Mouse (Mus musculus) neural tube, embryonic 15.5 days (tissue): ENCODE results near the gene Capn11. TPM values are rescaled to one million over a fixed set of nuclear protein-coding genes. Genes with fewer than 3 reads are reported as not detected.
A peak's percentile ranks its signal among the peaks of the same experiment; 100 is the strongest.

Experiments used
- ATAC-seq: fragments of 200-750 bp; cut with Nextera tagmentation; 2 replicates; pipeline ENCODE4 v1.8.0; 2017; ENCODE audit warnings: mild to moderate bottlenecking, moderate TSS enrichment, moderate library complexity; ENCODE audit not compliant: low FRiP score
- H3K27ac ChIP-seq: fragments of 300-500 bp; sonication (generic); replicated peaks from 2 replicates; pipeline ENCODE4 v1.5.1; 2015; ENCODE audit warnings: mild to moderate bottlenecking, inconsistent platforms
- H3K27me3 ChIP-seq: fragments of 300-500 bp; sonication (generic); replicated peaks from 2 replicates; pipeline ENCODE4 v1.6.1; 2015; ENCODE audit warnings: inconsistent platforms
- H3K36me3 ChIP-seq: fragments of 300-500 bp; sonication (generic); 2 replicates; pipeline ENCODE4 v1.6.1; 2015; ENCODE audit warnings: inconsistent platforms
- H3K4me1 ChIP-seq: fragments of 300-500 bp; sonication (generic); 2 replicates; pipeline ENCODE4 v1.6.1; 2015; ENCODE audit warnings: inconsistent platforms
- H3K4me2 ChIP-seq: fragments of 300-500 bp; sonication (generic); 2 replicates; pipeline ENCODE4 v1.6.1; 2015; ENCODE audit warnings: inconsistent platforms, mild to moderate bottlenecking, moderate library complexity
- H3K4me3 ChIP-seq: fragments of 300-500 bp; sonication (generic); replicated peaks from 2 replicates; pipeline ENCODE4 v1.5.1; 2015; ENCODE audit warnings: mild to moderate bottlenecking, inconsistent platforms
- H3K9ac ChIP-seq: fragments of 300-500 bp; sonication (generic); replicated peaks from 2 replicates; pipeline ENCODE4 v1.6.1; 2015; ENCODE audit warnings: mild to moderate bottlenecking, inconsistent platforms
- H3K9me3 ChIP-seq: fragments of 300-500 bp; sonication (generic); replicated peaks from 2 replicates; pipeline ENCODE4 v1.6.1; 2016; ENCODE audit warnings: inconsistent platforms
- WGBS: fragments of 180-500 bp; shearing (Covaris S2); methylation state at CpG from one replicate; pipeline ENCODE4 v1.1.7; 2015; ENCODE audit warnings: mixed read lengths; 5-methylcytosine and 5-hydroxymethylcytosine counted together
- polyA plus RNA-seq: library from polyadenylated mRNA; unstranded; fragments of >200 nt; fragmentation: Nextera tagmentation; extraction: Ambion mirVana; gene quantifications from 2 replicates; pipeline ENCODE4 v1.2.1, GENCODE M21; 2015

The Capn11 gene
- polyA plus RNA-seq, 1 experiment from 2014 or later = 1.2 TPM

- no peak overlapping the region for H3K4me3 ChIP-seq
- H3K36me3 ChIP-seq = no peaks in the 10 kb centered on the region
- H3K4me1 ChIP-seq = no peaks in the 10 kb centered on the region
- WGBS = 78% methylated on average over 15 of the region's 15 CpGs
- no peak overlapping the region for H3K9ac ChIP-seq
- H3K27ac ChIP-seq = no peak overlapping the region
- H3K27me3 ChIP-seq = peaks cover 2% of the 10 kb centered on the region
- ATAC-seq = no peak
- H3K9me3 ChIP-seq = no peaks in the 10 kb centered on the region
- no peak overlapping the region for H3K4me2 ChIP-seq
Observed at GRCm38 (mm10) chr17:45606992-45607879, 51.9 kb downstream of the Capn11 start.

GRCm38 (mm10) chr17:45602984-45603383, 56.1 kb downstream of the Capn11 start:
- 87% methylated on average over 3 of the region's 3 CpGs for WGBS
- ATAC-seq = no peak

GRCm38 (mm10) chr17:45601877-45602304, 57.2 kb downstream of the Capn11 start, which contains the start of gene Mymx:
Gene Mymx, minus strand, starts transcription at chr17:45602102.
- 39% methylated on average over 6 of the region's 6 CpGs for WGBS
- no peak within 1 kb of the TSS for H3K9ac ChIP-seq

More at GRCm38 (mm10) chr17:45602984-45603383, 56.1 kb downstream of the Capn11 start:
- H3K4me1 ChIP-seq = peaks cover 10% of the 10 kb centered on the region
- no peak overlapping the region for H3K27ac ChIP-seq
- no peak overlapping the region for H3K4me2 ChIP-seq
- H3K9ac ChIP-seq = no peak overlapping the region
- no peak overlapping the region for H3K4me3 ChIP-seq
- H3K27me3 ChIP-seq = peaks cover 30% of the 10 kb centered on the region
- no peaks in the 10 kb centered on the region for H3K36me3 ChIP-seq
- H3K9me3 ChIP-seq = no peaks in the 10 kb centered on the region

GRCm38 (mm10) chr17:45601325-45601724, 57.8 kb downstream of the Capn11 start:
- 18% methylated on average over 22 of the region's 22 CpGs for WGBS

More at GRCm38 (mm10) chr17:45601877-45602304, 57.2 kb downstream of the Capn11 start, which contains the start of gene Mymx:
- H3K4me3 ChIP-seq = no peak within 1 kb of the TSS
- no peaks in the 10 kb centered on the region for H3K9me3 ChIP-seq
- H3K27me3 ChIP-seq = peaks cover 30% of the 10 kb centered on the region
- peaks cover 14% of the 10 kb centered on the region for H3K4me1 ChIP-seq
- H3K36me3 ChIP-seq = no peaks in the 10 kb centered on the region
- ATAC-seq = no peak
- H3K27ac ChIP-seq = no peak within 1 kb of the TSS
- no peak within 1 kb of the TSS for H3K4me2 ChIP-seq

GRCm38 (mm10) chr17:45600267-45600666, 58.9 kb downstream of the Capn11 start:
- WGBS = 67% methylated on average over 8 of the region's 8 CpGs
- H3K4me1 ChIP-seq = peaks cover 30% of the 10 kb centered on the region

More at GRCm38 (mm10) chr17:45601325-45601724, 57.8 kb downstream of the Capn11 start:
- H3K36me3 ChIP-seq = no peaks in the 10 kb centered on the region
- ATAC-seq = no peak
- no peak overlapping the region for H3K4me2 ChIP-seq
- H3K4me1 ChIP-seq = peaks cover 19% of the 10 kb centered on the region
- H3K9ac ChIP-seq = no peak overlapping the region
- no peaks in the 10 kb centered on the region for H3K9me3 ChIP-seq
- H3K4me3 ChIP-seq = no peak overlapping the region
- H3K27ac ChIP-seq = no peak overlapping the region
- H3K27me3 ChIP-seq = peaks cover 30% of the 10 kb centered on the region

GRCm38 (mm10) chr17:45599446-45600242, 59.5 kb downstream of the Capn11 start, which contains the start of gene Slc29a1:
Gene Slc29a1, minus strand, starts transcription at chr17:45599606.
- peaks cover 30% of the 10 kb centered on the region for H3K27me3 ChIP-seq
- WGBS = 18% methylated on average over 32 of the region's 32 CpGs
- ATAC-seq = no peak
- no peaks in the 10 kb centered on the region for H3K36me3 ChIP-seq
- peak within 1 kb of the TSS; percentile 5; the same call in 1 of the 2 replicates for H3K9ac ChIP-seq
- H3K9me3 ChIP-seq = no peaks in the 10 kb centered on the region
- peaks cover 36% of the 10 kb centered on the region for H3K4me1 ChIP-seq
- H3K4me2 ChIP-seq = peak within 1 kb of the TSS; percentile 59
- H3K27ac ChIP-seq = no peak within 1 kb of the TSS
- H3K4me3 ChIP-seq = peak within 1 kb of the TSS; percentile 25

More at GRCm38 (mm10) chr17:45600267-45600666, 58.9 kb downstream of the Capn11 start:
- Histone ChIP-seq H3K4me3 (no peak overlapping the region), H3K4me2 (no peak overlapping the region), H3K27ac (no peak overlapping the region), H3K27me3 (peaks cover 30% of the 10 kb centered on the region), H3K9ac (no peak overlapping the region), H3K36me3 (no peaks in the 10 kb centered on the region), H3K9me3 (no peaks in the 10 kb centered on the region)
- no peak for ATAC-seq

GRCm38 (mm10) chr17:45598891-45599290, 60.2 kb downstream of the Capn11 start:
- no peaks in the 10 kb centered on the region for H3K36me3 ChIP-seq
- peaks cover 43% of the 10 kb centered on the region for H3K4me1 ChIP-seq
- no peak overlapping the region for H3K4me3 ChIP-seq
- H3K9ac ChIP-seq = no peak overlapping the region
- peaks cover 30% of the 10 kb centered on the region for H3K27me3 ChIP-seq
- WGBS = 45% methylated on average over 3 of the region's 3 CpGs
- peak overlapping the region; percentile 59 for H3K4me2 ChIP-seq
- no peak for ATAC-seq
- H3K27ac ChIP-seq = no peak overlapping the region
- no peaks in the 10 kb centered on the region for H3K9me3 ChIP-seq

- 88% methylated on average over 2 of the region's 2 CpGs for WGBS
Observed at GRCm38 (mm10) chr17:45598376-45598775, 60.7 kb downstream of the Capn11 start.

GRCm38 (mm10) chr17:45597787-45598186, 61.3 kb downstream of the Capn11 start:
- whole genome bisulfite sequencing = 39% methylated on average over 3 of the region's 3 CpGs
- Histone ChIP-seq H3K27me3 (peaks cover 34% of the 10 kb centered on the region), H3K4me1 (peaks cover 53% of the 10 kb centered on the region), H3K36me3 (no peaks in the 10 kb centered on the region), H3K27ac (no peak overlapping the region), H3K9me3 (no peaks in the 10 kb centered on the region), H3K4me2 (no peak overlapping the region), H3K4me3 (no peak overlapping the region), H3K9ac (no peak overlapping the region)
- no peak for ATAC-seq

More at GRCm38 (mm10) chr17:45598376-45598775, 60.7 kb downstream of the Capn11 start:
- Histone ChIP-seq H3K4me3 (no peak overlapping the region), H3K9ac (no peak overlapping the region), H3K4me2 (no peak overlapping the region), H3K36me3 (no peaks in the 10 kb centered on the region), H3K9me3 (no peaks in the 10 kb centered on the region), H3K4me1 (peaks cover 48% of the 10 kb centered on the region), H3K27ac (no peak overlapping the region), H3K27me3 (peaks cover 34% of the 10 kb centered on the region)
- ATAC-seq = no peak

- Histone ChIP-seq H3K4me3 (no peak overlapping the region), H3K4me2 (no peak overlapping the region), H3K9ac (no peak overlapping the region), H3K36me3 (no peaks in the 10 kb centered on the region), H3K27ac (peak overlapping the region; percentile 35), H3K9me3 (no peaks in the 10 kb centered on the region), H3K4me1 (peaks cover 62% of the 10 kb centered on the region), H3K27me3 (peaks cover 28% of the 10 kb centered on the region)
- 21% methylated on average over 11 of the region's 11 CpGs for WGBS
- ATAC-seq = no peak
Observed at GRCm38 (mm10) chr17:45596631-45597396, 62.3 kb downstream of the Capn11 start.
